Mouse (Mus musculus): ENCODE measurements at regions not wholly inside any gene's neighbourhood (a gene's known extent, or its start where the extent isn't known, plus 50 kb on each side); places are given as distances from the start of the nearest gene placed in this dataset.

- Histone ChIP-seq H3K4me2 (replicated peaks) (no peak overlapping the region), H3K36me3 (replicated peaks; ENCODE audit: control insufficient read depth, insufficient read depth) (no peaks in the 10 kb centered on the region), H3K27me3 (ENCODE audit: control insufficient read depth, insufficient read depth, low read length) (no peaks in the 10 kb centered on the region), H3K9ac (no peak overlapping the region), H3K27ac (no peak overlapping the region), H3K9me3 (ENCODE audit: control insufficient read depth, low read length) (no peaks in the 10 kb centered on the region), H3K4me1 (replicated peaks; ENCODE audit: control insufficient read depth, insufficient read depth, low read length) (no peaks in the 10 kb centered on the region), H3K4me3 (replicated peaks; ENCODE audit: low read length) (no peak overlapping the region)
- DNase-seq (ENCODE audit: low spot score) (no peak), ATAC-seq (ENCODE audit: low FRiP score) (no peak)
- 66% methylated on average over 6 of the region's 6 CpGs for WGBS
These were observed 58.9 kb upstream of the Ankrd1 start for GRCm38 (mm10) chr19:36178828-36179251.

GRCm38 (mm10) chr19:36180329-36180728, 60.4 kb upstream of the Ankrd1 start:
- WGBS = 73% methylated on average over 7 of the region's 7 CpGs
- Histone ChIP-seq H3K36me3 (replicated peaks; ENCODE audit: control insufficient read depth, insufficient read depth) (no peaks in the 10 kb centered on the region), H3K4me3 (replicated peaks; ENCODE audit: low read length) (no peak overlapping the region), H3K4me2 (replicated peaks) (no peak overlapping the region), H3K9ac (no peak overlapping the region), H3K27ac (no peak overlapping the region), H3K4me1 (replicated peaks; ENCODE audit: control insufficient read depth, insufficient read depth, low read length) (no peaks in the 10 kb centered on the region), H3K27me3 (ENCODE audit: control insufficient read depth, insufficient read depth, low read length) (no peaks in the 10 kb centered on the region), H3K9me3 (ENCODE audit: control insufficient read depth, low read length) (no peaks in the 10 kb centered on the region)
- no peak for DNase-seq (ENCODE audit: low spot score)
- ATAC-seq (ENCODE audit: low FRiP score) = no peak

- WGBS = 65% methylated on average over 2 of the region's 2 CpGs
These were observed 61.6 kb upstream of the Ankrd1 start for GRCm38 (mm10) chr19:36181535-36181934.

GRCm38 (mm10) chr19:36183127-36183526, 63.2 kb upstream of the Ankrd1 start:
- Histone ChIP-seq H3K27ac (no peak overlapping the region), H3K36me3 (replicated peaks; ENCODE audit: control insufficient read depth, insufficient read depth) (no peaks in the 10 kb centered on the region), H3K27me3 (ENCODE audit: control insufficient read depth, insufficient read depth, low read length) (no peaks in the 10 kb centered on the region), H3K4me2 (replicated peaks) (no peak overlapping the region), H3K4me3 (replicated peaks; ENCODE audit: low read length) (no peak overlapping the region), H3K9ac (no peak overlapping the region), H3K9me3 (ENCODE audit: control insufficient read depth, low read length) (no peaks in the 10 kb centered on the region), H3K4me1 (replicated peaks; ENCODE audit: control insufficient read depth, insufficient read depth, low read length) (no peaks in the 10 kb centered on the region)
- ATAC-seq (ENCODE audit: low FRiP score) = peak; percentile 64
- peak; percentile 55 for DNase-seq (ENCODE audit: low spot score)
- 34% methylated on average over 2 of the region's 2 CpGs for WGBS

More at GRCm38 (mm10) chr19:36181535-36181934, 61.6 kb upstream of the Ankrd1 start:
- ATAC-seq (ENCODE audit: low FRiP score) (no peak), DNase-seq (ENCODE audit: low spot score) (no peak)
- H3K4me1 ChIP-seq (replicated peaks; ENCODE audit: control insufficient read depth, insufficient read depth, low read length) = no peaks in the 10 kb centered on the region
- no peak overlapping the region for H3K27ac ChIP-seq
- H3K4me2 ChIP-seq (replicated peaks) = no peak overlapping the region
- H3K9ac ChIP-seq = no peak overlapping the region
- no peaks in the 10 kb centered on the region for H3K36me3 ChIP-seq (replicated peaks; ENCODE audit: control insufficient read depth, insufficient read depth)
- no peaks in the 10 kb centered on the region for H3K9me3 ChIP-seq (ENCODE audit: control insufficient read depth, low read length)
- H3K27me3 ChIP-seq (ENCODE audit: control insufficient read depth, insufficient read depth, low read length) = no peaks in the 10 kb centered on the region
- H3K4me3 ChIP-seq (replicated peaks; ENCODE audit: low read length) = no peak overlapping the region

- no peaks in the 10 kb centered on the region for H3K4me1 ChIP-seq (replicated peaks; ENCODE audit: control insufficient read depth, insufficient read depth, low read length)
- ATAC-seq (ENCODE audit: low FRiP score) = no peak
- H3K36me3 ChIP-seq (replicated peaks; ENCODE audit: control insufficient read depth, insufficient read depth) = no peaks in the 10 kb centered on the region
- H3K27ac ChIP-seq = no peak overlapping the region
- no peak for DNase-seq (ENCODE audit: low spot score)
- no peak overlapping the region for H3K9ac ChIP-seq
- H3K4me2 ChIP-seq (replicated peaks) = no peak overlapping the region
- 0 out of 2 replicates have a peak, but pooled peaks cover 10% of the 10 kb centered on the region for H3K9me3 ChIP-seq (ENCODE audit: control insufficient read depth, low read length)
- no peaks in the 10 kb centered on the region for H3K27me3 ChIP-seq (ENCODE audit: control insufficient read depth, insufficient read depth, low read length)
- WGBS = 85% methylated on average over 5 of the region's 5 CpGs
- H3K4me3 ChIP-seq (replicated peaks; ENCODE audit: low read length) = no peak overlapping the region
These were observed 69.8 kb upstream of the Ankrd1 start for GRCm38 (mm10) chr19:36189662-36190061.

GRCm38 (mm10) chr19:36191641-36192040, 71.7 kb upstream of the Ankrd1 start:
- Histone ChIP-seq H3K27ac (no peak overlapping the region), H3K27me3 (ENCODE audit: control insufficient read depth, insufficient read depth, low read length) (no peaks in the 10 kb centered on the region), H3K4me2 (replicated peaks) (no peak overlapping the region), H3K9ac (no peak overlapping the region), H3K4me3 (replicated peaks; ENCODE audit: low read length) (no peak overlapping the region), H3K36me3 (replicated peaks; ENCODE audit: control insufficient read depth, insufficient read depth) (no peaks in the 10 kb centered on the region), H3K9me3 (ENCODE audit: control insufficient read depth, low read length) (0 out of 2 replicates have a peak, but pooled peaks cover 10% of the 10 kb centered on the region), H3K4me1 (replicated peaks; ENCODE audit: control insufficient read depth, insufficient read depth, low read length) (no peaks in the 10 kb centered on the region)
- WGBS = 94% methylated on average over 7 of the region's 7 CpGs
- no peak for ATAC-seq (ENCODE audit: low FRiP score)
- no peak for DNase-seq (ENCODE audit: low spot score)

GRCm38 (mm10) chr19:36204269-36204668, 84.4 kb upstream of the Ankrd1 start:
- ATAC-seq (ENCODE audit: low FRiP score) = no peak
- 96% methylated on average over 2 of the region's 2 CpGs for WGBS

GRCm38 (mm10) chr19:36204965-36205718, 85.2 kb upstream of the Ankrd1 start:
- no peaks in the 10 kb centered on the region for H3K27me3 ChIP-seq (ENCODE audit: control insufficient read depth, insufficient read depth, low read length)
- H3K36me3 ChIP-seq (replicated peaks; ENCODE audit: control insufficient read depth, insufficient read depth) = no peaks in the 10 kb centered on the region
- H3K4me1 ChIP-seq (replicated peaks; ENCODE audit: control insufficient read depth, insufficient read depth, low read length) = no peaks in the 10 kb centered on the region
- DNase-seq (ENCODE audit: low spot score) (no peak), ATAC-seq (ENCODE audit: low FRiP score) (no peak)
- no peak overlapping the region for H3K27ac ChIP-seq
- no peak overlapping the region for H3K9ac ChIP-seq
- H3K4me3 ChIP-seq (replicated peaks; ENCODE audit: low read length) = no peak overlapping the region
- H3K9me3 ChIP-seq (ENCODE audit: control insufficient read depth, low read length) = no peaks in the 10 kb centered on the region
- H3K4me2 ChIP-seq (replicated peaks) = no peak overlapping the region
- 91% methylated on average over 8 of the region's 8 CpGs for WGBS

More at GRCm38 (mm10) chr19:36204269-36204668, 84.4 kb upstream of the Ankrd1 start:
- Histone ChIP-seq H3K27ac (no peak overlapping the region), H3K4me1 (replicated peaks; ENCODE audit: control insufficient read depth, insufficient read depth, low read length) (no peaks in the 10 kb centered on the region), H3K4me2 (replicated peaks) (no peak overlapping the region), H3K27me3 (ENCODE audit: control insufficient read depth, insufficient read depth, low read length) (no peaks in the 10 kb centered on the region), H3K9me3 (ENCODE audit: control insufficient read depth, low read length) (no peaks in the 10 kb centered on the region), H3K36me3 (replicated peaks; ENCODE audit: control insufficient read depth, insufficient read depth) (no peaks in the 10 kb centered on the region), H3K4me3 (replicated peaks; ENCODE audit: low read length) (no peak overlapping the region), H3K9ac (no peak overlapping the region)
- DNase-seq (ENCODE audit: low spot score) = no peak

GRCm38 (mm10) chr19:36207735-36208288, 87.9 kb upstream of the Ankrd1 start:
- no peak overlapping the region for H3K4me3 ChIP-seq (replicated peaks; ENCODE audit: low read length)
- 0 out of 2 replicates have a peak, but pooled peaks cover under 1% of the 10 kb centered on the region for H3K4me1 ChIP-seq (replicated peaks; ENCODE audit: control insufficient read depth, insufficient read depth, low read length)
- no peak overlapping the region for H3K4me2 ChIP-seq (replicated peaks)
- 0 out of 2 replicates have a peak overlapping the region, but pooled peaks have one; percentile 43 for H3K27ac ChIP-seq
- no peak; the same call in 1 of the 2 replicates for ATAC-seq (ENCODE audit: low FRiP score)
- 53% methylated on average over 7 of the region's 7 CpGs for WGBS
- no peaks in the 10 kb centered on the region for H3K36me3 ChIP-seq (replicated peaks; ENCODE audit: control insufficient read depth, insufficient read depth)
- no peaks in the 10 kb centered on the region for H3K9me3 ChIP-seq (ENCODE audit: control insufficient read depth, low read length)
- no peak overlapping the region for H3K9ac ChIP-seq
- DNase-seq (ENCODE audit: low spot score) = no peak
- no peaks in the 10 kb centered on the region for H3K27me3 ChIP-seq (ENCODE audit: control insufficient read depth, insufficient read depth, low read length)
